Mouse (Mus musculus): ENCODE measurements around the gene Fam189a1. TPM values are rescaled to one million over a fixed set of nuclear protein-coding genes. Genes with fewer than 3 reads are reported as not detected.

Gene Fam189a1
- polyA plus RNA-seq, 1 experiment: 45.7 TPM

DNA sequence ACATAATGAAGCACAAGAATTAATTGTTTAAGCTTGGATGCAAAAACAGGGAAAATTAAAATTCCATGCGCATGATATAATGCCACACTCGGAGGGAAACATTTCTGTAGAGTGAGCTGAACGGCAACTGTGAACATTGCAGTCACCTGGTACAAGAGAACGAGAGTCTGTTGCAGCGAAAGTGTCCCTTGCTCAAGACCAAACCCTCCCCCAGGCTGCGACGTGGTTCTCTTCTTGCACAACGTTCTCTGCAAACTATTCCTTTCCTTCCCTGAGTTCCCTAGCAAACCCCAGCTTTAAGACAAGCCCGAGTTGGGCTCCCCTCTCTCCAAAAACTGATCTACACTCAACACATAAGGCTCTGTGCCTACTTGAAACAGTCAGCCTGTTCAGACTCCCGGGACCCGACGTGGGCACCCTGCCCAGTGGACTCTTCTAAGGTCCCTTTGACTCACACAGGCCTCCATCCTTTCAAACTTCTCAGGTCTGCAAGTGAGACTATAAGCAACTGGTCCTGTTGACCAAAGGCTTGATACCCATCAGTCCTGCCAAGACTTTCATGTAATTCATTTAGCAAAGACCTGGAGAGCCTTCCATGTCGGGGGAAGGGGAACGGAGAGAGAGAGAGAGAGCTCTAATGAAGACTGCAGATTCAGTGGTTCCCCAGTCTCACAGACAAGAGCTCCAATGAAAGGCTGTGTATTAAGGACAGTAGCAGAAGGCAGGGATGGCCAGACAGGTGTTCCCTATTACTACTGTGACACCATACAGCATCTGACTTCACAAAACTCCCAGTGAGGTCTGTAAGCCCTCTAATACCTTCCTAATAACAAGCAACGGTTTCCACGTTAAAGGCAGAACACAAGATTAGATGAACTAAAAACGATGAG is 51.9 kb downstream of the Fam189a1 start:
- no peak for DNase-seq (ENCODE audit: extremely low spot score in 1 of 2, low spot score in 1 of 2)

DNA sequence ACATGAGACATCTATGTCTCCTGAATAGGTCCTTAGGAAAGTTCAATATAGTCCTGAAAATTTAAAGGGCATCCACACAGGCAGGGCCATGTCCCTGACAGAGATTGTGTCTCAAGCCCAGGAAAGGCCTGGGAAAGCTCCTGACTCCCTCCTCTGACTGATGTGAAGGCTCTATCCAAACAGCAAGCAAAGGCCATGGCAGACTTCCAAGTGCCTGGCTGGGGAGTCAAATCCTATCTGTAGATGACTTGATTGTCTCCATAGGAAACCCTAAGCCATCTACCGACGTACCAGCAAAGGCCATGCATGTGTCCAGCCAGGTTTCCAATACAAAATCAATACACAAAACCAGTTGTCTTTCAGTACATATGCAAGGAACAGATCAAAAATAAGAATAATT is 54.7 kb downstream of the Fam189a1 start:
- DNase-seq (ENCODE audit: extremely low spot score in 1 of 2, low spot score in 1 of 2): no peak

DNA sequence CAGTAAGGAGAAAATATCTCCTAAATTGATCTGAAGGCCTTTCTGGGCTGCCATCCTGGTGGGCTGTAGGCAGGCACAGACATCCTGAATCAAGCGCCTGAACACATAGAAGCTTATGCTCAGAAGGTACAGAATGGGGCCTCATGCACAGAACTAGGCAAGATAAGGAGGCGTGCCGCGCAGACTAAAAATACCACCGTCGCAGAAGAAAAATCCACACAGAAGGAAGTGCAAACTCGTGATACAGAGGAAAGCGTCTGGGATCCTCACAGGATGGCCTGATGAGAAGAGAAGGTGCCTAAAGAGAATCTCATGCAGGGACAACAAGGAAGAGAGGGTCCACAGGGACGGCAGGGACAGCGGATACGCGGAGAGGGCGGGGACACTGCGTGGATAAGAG is 58.7 kb downstream of the Fam189a1 start:
- DNase-seq (ENCODE audit: extremely low spot score in 1 of 2, low spot score in 1 of 2): peak; percentile 63 to 81

DNA sequence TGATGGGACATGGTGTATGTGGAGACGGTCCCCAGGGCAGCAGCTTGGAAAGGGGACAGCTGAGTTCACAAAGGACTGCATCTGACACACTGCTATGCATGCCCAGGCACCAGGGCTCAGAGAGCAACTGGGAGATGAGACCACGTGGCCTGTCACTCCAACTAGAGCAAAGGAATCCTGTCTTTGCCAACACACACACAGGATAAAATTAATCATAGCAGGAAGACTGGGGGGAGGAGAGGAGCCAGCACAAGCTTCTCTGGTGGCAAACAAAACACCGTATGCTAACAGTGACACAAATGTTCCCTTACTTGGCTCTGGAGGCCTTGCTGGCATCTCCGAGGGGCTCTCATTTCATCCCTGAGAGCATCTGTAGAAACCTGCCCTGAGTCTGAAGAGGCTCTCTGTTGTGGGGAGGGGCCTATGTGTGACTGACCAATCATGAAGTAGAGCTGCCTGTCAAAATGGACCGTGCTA is 60.7 kb downstream of the Fam189a1 start:
- peak; percentile 41 to 52 for DNase-seq (ENCODE audit: extremely low spot score in 1 of 2, low spot score in 1 of 2)

DNA sequence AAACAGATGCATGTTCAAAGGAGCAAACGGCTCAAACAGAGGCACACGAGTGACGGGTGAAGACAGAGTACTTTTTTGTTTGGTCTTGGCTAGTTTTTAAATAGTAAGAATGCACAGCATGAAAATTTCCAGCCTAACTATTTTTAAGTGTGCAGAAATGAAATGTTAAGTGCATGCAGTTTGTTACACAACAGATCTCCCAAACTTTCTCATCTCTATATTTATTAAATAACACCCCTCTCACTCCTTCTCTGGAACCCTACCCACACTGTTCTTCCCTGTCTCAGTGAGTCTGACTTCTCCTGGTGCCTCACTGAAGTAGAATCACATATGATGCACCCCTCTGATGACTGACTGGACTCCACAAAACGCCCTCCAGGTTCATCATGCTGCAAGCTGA is 63.1 kb downstream of the Fam189a1 start:
- DNase-seq (ENCODE audit: extremely low spot score in 1 of 2, low spot score in 1 of 2): peak in 1 of 2 experiments; percentile 51

DNA sequence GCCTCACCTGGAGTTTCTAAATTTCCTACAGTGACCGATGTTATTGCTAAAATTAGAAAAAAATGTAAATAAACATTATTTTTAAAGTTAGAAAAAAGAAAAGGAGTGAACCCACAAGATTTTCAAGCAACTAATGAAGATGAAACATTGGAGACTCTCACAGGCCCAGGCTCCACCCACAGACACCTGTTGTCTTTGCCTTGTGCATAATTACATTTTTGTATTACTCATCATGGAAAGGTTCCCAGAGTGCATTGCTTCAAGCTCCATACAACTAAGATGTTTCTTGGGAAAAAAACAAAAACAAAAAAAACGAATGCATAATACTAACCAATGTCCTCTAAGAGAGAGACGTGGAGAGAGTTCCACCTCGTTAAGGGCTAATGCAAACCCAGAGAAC is 64.9 kb downstream of the Fam189a1 start:
- DNase-seq (ENCODE audit: extremely low spot score in 1 of 2, low spot score in 1 of 2): peak in 1 of 2 experiments; percentile 60

DNA sequence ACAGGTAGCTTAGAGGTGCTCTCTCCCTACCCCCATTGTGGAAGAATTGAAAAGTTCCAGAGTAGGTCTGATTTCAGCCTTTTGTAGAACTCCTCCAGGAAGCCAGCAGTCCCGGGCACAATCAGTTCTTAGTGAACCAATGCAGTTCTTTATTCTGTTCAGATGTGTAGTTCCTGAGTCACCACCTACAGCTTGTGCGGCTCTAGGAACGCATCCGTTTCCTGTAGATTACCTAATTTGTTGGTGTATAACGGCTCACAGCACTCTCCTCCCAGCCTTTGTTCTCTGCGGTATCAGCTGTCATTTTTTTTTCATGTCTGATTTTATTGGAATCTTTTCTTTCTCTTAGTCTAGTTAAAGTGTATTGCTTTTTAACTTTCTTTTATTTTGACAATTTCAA is 70.4 kb downstream of the Fam189a1 start:
- no peak for DNase-seq (ENCODE audit: extremely low spot score in 1 of 2, low spot score in 1 of 2)

DNA sequence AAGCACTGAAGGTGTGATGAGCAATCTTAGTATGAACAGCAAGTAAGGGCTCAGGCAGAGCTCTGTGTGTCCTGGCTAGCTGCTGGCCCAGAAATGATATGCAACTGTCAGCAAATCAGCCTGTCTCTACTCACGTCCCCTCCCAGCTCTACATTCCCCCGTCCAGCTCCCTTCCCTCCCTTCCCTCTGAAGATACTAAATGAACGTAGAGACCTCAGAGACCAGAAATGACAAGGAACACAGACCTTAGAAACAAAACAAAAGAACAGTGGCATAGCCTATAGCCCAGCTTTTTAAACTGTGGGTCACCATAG is 73.6 kb downstream of the Fam189a1 start:
- no peak for DNase-seq (ENCODE audit: extremely low spot score in 1 of 2, low spot score in 1 of 2)

DNA sequence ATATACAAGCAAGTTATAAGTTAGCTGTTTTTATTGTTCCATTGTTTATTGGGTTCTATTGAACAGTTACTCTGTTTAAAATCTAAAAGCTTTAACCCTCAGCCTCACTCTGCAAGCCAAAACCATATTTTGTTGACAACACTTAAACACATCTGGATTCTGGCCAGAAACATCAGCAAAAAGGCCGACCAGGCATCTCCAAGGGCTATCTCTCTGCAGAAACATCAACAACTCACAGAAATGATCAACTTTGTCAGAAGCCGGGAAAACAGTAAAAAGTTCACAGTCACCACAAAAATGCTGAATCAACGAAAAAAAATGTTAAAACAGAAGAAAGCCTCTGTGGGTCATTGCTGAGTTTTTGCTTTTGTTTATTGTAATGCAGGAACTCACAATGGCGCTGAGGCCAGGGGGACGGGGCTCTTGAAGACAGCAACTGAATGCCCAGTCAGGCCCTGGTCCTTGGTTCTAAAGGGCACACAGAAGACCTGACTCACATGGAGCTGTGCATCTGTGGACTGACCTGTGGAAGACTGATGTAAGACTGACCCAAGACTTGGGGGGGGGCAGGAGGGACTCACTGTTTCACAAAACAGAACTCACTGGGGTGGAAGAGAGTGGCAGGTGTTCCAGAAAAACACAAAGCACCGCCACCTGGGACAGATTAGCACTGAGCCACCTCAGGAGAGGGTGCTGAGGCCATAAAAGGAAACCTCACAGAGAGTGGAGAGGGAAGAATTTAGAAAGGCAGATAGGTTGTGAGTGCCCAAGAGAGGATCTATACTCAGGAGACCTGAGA is 74.2 kb downstream of the Fam189a1 start:
- no peak for DNase-seq (ENCODE audit: extremely low spot score in 1 of 2, low spot score in 1 of 2)

DNA sequence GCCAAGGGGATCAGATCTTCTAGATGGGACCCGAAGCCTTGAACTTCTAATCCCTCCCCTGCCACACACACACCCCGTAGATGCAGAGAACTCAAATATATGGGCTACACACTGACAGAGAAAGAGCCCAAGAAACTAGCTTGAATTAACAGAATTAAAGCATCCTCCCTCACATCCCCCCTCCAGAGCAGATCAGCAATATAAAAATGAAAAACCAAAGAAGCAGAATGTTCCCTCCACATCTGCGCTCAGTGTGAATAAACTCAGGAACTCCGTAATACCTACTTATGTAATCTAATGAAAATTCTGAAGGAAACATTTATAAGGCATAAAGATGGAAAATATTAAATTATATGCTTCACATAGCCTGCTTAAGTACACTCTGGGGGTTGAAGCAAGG is 80.2 kb downstream of the Fam189a1 start:
- peak in 1 of 2 experiments; percentile 35 for DNase-seq (ENCODE audit: extremely low spot score in 1 of 2, low spot score in 1 of 2)

DNA sequence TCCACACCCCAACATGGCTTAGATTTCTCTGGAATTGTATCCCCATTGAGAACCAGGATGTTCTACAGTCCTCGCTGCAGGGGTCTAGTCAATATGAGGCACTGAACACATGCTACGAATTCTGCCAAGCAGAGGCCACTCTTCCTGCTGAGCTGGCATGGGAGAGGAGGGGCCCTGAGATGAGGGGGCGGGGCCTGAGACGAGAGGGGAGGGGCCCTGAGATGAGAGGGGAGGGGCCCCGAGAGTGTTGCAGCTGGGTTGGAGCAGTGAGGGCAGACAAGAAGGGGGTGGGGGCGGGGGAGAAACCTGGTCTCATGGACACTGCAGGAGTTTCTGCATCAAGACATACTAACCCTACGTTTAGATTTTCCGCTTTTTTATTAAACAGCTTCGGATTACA is 82.2 kb downstream of the Fam189a1 start:
- no peak for DNase-seq (ENCODE audit: extremely low spot score in 1 of 2, low spot score in 1 of 2)

DNA sequence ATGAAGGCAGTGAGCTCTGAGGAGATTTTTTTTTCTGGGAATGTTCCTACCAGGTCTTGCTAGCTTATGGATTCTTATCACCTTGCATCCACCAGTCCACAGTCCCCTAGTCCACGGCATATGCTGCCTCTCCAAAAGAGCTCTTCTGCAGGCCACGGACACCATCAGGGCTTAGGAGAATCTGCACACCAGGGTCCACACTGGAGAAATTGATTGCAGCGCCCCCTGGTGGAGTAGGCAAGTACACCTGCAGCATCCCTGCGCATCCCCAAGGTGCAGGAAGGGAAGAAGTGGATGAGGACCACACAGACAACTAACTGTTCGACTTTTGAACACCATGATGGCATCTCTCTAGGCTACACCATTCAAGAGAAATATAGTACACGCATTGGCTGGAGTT is 82.8 kb downstream of the Fam189a1 start:
- DNase-seq (ENCODE audit: extremely low spot score in 1 of 2, low spot score in 1 of 2): peak in 1 of 2 experiments; percentile 89

DNA sequence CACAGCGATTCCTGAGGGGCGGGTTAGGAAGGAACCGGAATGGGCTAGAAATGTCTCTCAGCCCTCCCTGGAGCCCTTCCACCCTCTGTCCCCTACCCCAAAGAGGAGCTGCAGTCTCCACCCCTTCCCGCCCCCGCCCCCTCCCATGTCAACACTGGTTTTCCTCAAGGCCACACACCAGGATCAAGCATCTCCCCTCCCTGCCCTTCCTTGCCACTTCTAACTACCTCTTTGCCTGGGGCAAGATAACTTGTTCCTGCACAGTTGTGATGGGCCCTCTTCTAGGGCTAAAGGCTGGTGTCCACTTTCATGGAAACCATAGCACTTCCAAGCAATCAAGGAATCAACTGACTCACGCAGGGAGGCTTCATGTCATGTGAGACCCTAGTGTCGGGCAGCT is 90.2 kb downstream of the Fam189a1 start:
- no peak for DNase-seq (ENCODE audit: extremely low spot score in 1 of 2, low spot score in 1 of 2)

DNA sequence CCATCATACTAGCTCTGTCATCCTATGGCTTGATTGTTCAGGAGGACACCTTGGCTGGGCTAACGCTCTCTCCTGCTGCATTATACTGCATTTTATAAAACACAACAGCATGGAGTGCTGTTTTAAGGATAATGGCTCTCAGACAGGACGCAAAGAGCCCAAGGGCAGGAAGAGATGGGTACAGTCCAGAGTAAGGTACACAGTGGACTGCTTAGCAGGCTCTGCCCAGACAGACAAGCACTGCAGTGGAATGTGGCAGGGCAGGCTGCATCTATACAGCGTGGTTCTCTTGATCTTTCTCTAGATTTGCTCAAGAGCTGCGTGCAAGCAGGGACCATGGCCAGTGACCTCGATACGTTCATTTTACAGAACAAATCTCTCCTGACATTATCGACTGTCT is 90.9 kb downstream of the Fam189a1 start:
- DNase-seq (ENCODE audit: extremely low spot score in 1 of 2, low spot score in 1 of 2): no peak

DNA sequence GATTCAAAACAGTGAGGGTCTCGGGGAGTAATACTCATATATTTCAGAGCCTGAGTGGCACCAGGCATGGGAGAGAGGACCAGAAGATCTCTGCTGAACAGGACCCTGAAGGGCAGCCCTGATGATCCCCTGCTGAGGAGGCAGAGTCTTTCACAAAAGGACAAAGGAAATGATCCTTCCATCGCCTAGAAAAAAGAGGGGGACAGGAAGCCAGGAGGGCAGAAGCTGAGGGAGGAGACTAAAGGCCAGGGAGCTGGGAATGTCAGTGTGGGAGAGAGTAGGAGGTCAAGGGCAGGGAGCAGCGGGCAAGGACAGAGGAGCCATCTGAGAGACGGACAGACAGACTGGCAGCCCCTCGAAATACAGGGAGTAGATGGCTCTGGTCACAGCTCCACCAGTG is 91.7 kb downstream of the Fam189a1 start:
- DNase-seq (ENCODE audit: extremely low spot score in 1 of 2, low spot score in 1 of 2): no peak

DNA sequence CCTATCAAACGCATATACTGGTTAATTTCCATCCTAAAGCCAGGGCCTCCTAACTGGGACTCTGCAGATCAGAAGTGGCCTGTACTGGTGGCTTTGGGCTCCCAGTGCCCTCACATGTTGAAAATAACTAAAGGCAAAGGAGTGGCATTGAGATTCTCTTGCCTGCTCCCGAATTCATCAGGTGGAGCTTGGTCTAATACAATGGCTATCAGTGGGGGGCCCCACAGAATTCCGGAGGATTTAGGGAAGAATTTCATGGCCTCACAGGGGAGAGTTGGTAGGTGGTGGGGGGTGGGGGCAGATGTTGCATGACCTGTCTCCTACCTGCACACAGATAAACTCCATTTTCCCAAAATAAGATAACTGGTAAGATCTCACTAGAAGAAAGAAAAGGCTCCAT is 92.3 kb downstream of the Fam189a1 start:
- DNase-seq (ENCODE audit: extremely low spot score in 1 of 2, low spot score in 1 of 2): no peak

DNA sequence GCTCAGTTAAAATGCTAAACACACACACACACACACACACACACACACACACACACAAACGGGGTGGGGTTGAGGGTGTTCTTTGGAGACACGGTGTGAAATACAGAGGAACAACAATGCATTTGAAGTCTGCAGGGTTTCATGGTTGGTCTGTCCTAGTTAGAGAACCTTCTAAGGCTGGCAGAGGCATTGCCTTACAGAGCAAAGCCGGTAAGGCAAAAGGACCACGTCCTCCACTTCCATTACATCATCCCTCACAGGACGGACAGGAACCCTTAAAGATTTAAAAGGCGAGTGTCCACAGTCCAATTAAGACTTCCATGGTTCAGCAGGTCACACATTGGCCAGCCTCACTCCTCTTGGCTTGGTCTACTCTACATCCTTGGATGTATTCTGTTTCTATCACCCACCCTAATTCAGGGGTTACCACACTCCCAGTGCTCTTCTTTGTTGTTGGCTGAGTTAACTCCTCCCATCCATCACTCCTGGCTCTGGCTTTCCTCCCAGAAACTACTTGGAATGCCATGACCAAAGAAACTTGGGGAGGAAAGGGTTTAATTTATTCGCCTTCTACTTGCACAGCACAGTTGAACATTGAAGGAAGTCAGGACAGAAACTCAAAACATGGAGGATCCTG is 96.1 kb downstream of the Fam189a1 start:
- no peak for DNase-seq (ENCODE audit: extremely low spot score in 1 of 2, low spot score in 1 of 2)

DNA sequence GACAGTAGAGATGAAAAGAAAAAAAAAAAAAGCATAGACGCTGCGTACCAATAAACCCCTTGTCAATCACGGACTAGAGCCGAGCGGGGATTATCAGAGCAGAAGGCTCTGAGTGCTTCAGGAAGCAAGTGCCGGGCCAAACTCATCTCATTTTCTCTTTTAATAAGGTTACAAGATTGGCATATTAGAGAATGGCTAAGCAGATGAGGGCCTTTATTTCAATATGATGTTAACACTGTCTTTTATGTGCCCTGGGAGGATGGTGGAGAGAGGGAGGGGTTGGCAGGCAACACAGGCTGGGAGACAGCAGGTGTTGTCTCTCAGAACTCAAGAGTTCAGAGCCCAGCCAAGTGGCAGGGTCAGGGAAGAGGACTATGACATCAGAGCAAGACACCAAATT is 99.5 kb downstream of the Fam189a1 start:
- no peak for DNase-seq (ENCODE audit: extremely low spot score in 1 of 2, low spot score in 1 of 2)

DNA sequence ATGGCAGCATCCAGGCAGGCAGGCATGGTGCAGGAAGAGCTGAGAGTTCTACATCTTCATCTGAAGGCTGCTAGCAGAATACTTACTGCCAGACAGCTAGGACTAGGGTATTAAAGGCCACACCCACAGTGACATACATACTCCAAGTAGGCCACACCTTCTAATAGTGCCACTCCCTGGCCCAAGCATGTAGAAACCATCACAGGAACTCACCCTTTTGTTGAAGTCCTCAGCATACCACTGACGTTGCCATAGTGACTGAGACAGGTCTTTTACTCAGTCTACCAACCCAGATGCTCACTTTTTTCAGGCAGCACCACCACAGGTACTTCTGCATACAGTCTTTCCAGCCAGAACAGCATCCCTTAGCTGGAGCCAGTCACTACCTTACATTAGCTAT is 104.4 kb downstream of the Fam189a1 start:
- DNase-seq (ENCODE audit: extremely low spot score in 1 of 2, low spot score in 1 of 2): no peak

DNA sequence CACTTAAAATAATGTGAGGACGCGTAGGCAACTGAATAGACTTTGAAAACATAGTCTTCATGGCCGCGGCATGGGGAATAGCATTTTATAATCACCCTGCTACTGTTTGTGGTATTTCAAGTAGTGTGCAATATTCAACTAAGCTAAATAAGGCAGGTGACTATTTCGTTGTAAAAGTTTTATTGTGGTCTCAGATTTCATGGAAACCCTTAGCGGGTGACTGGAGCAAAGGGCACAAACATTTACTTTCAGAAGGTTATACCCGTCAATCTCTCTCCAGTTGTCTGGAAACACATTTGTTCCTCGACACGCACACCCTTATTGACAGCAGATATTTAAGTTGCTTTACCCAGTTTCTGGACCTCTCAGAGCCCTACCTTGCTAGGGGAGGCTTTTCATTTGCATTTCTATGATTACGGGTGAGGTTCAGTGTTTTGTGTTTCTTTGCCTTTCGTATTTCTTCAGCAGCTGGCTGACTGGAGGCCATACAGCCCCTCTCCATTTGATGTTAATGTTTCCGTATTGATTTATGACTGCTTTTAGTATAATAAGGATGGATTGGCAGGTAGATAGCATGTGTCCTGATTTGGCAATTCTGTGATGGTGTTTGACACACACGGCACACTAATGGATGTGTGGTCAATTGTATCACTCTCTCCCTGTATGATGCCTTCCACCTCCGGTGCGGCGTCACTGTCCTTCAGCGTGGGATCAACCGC is 107.0 kb downstream of the Fam189a1 start:
- no peak for DNase-seq (ENCODE audit: extremely low spot score in 1 of 2, low spot score in 1 of 2)

DNA sequence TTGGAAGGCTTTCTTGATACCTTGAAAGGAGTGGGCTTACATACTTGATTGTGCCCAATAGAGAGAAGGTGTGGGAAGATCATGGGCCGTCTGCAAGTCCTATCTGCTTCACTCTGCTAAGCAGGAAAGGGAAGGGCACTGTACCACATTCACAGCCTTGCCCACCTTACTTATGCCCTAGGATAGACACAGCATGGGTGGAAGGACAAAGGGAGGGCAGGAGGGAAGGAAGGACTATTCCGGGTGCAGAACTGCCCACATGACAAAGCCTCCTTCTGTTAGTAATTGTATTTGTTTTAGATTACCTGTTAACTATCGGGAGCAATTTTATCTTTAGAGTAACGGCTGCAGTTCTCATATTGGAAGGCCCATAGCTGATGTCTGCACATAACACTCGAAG is 108.7 kb downstream of the Fam189a1 start:
- DNase-seq (ENCODE audit: extremely low spot score in 1 of 2, low spot score in 1 of 2): no peak

Measured in frontal cortex, adult 2 months (tissue).